Mouse (Mus musculus) kidney, embryonic 15.5 days (tissue): Measurements from ENCODE around the gene Aim2. TPM values are rescaled to one million over a fixed set of nuclear protein-coding genes. Genes with fewer than 3 reads are reported as not detected.

Source experiments
- polyA plus RNA-seq: library from polyadenylated mRNA; unstranded; fragments of >200 nt; fragmentation: Nextera tagmentation; extraction: Ambion mirVana; gene quantifications from 2 replicates; pipeline ENCODE4 v1.2.1, GENCODE M21; 2015

Gene Aim2
- polyA plus RNA-seq, 1 experiment from 2014 or later = 2.9 TPM

Other genes starting within 250 kb of the Aim2 start
- not detected in 2 replicates for gene Olfr1408, start 213.5 kb upstream of the Aim2 start, polyA plus RNA-seq
- gene Olfr1406, start 160.2 kb upstream of the Aim2 start, polyA plus RNA-seq = not detected in 2 replicates
- gene Olfr218, start 153.1 kb upstream of the Aim2 start, polyA plus RNA-seq = not detected in 2 replicates
- not detected in 2 replicates for gene Olfr1404, start 138.5 kb upstream of the Aim2 start, polyA plus RNA-seq
- gene Fcer1a, start 123.7 kb upstream of the Aim2 start, polyA plus RNA-seq = 0.16 TPM in 1 of 2 replicates, not detected in the other
- not detected in 2 replicates for gene Olfr418, start 84.9 kb upstream of the Aim2 start, polyA plus RNA-seq
- not detected in 2 replicates for gene Mptx2, start 73.1 kb upstream of the Aim2 start, polyA plus RNA-seq
- gene Ackr1, start 17.1 kb upstream of the Aim2 start, polyA plus RNA-seq = 0.82 and 1.0 TPM in 2 replicates
- 0.71 and 1.3 TPM in 2 replicates for gene Cadm3, start 16.8 kb downstream of the Aim2 start, polyA plus RNA-seq
- 0.19 and 0.21 TPM in 2 replicates for gene Ifi206, start 140.2 kb downstream of the Aim2 start, polyA plus RNA-seq
- gene Ifi214, start 185.1 kb downstream of the Aim2 start, polyA plus RNA-seq = not detected in 2 replicates
- gene Ifi213, start 248.4 kb downstream of the Aim2 start, polyA plus RNA-seq = 0.14 TPM in 1 of 2 replicates, not detected in the other